ENCODE assay signal across 14 mouse cellular contexts in genomic region chr1:179184631-179185030, GRCm38 (mm10).
DNase-seq lines count a peak whose midpoint lies in the region.
"Had no signal": no experiment of that assay in that cellular context is flagged by ENCODE, and none has a peak within 500 bp of the region (broad histone marks: within the 10 kb centered on the region; RNA-seq: fewer than 3 reads in every experiment).

No protein-coding gene starts in this region.

- DNase-seq in cerebellum, adult 9-11 months, result peak; percentile 12
- DNase-seq in cerebellum, adult 11 months, result no peak
- DNase-seq in left cerebral cortex, postnatal 25 days (ENCODE audit: low spot score in 2 of 2), result peak; percentile 17 to 39
- no peak for DNase-seq in left cerebral cortex, adult 11 months (ENCODE audit: low spot score)
- peak; percentile 13 to 37 for DNase-seq in layer of hippocampus, postnatal 10 days (ENCODE audit: low spot score in 2 of 2)
- DNase-seq in telencephalon, adult 2 months (ENCODE audit: low read depth, low spot score), result peak; percentile 12
- DNase-seq in heart, postnatal 4 days, result no peak
- DNase-seq in kidney, postnatal 25 days, result no peak
- DNase-seq: adrenal gland, adult 2 months; cerebellum, adult 8-10 months; kidney, adult 18-20 months; kidney, postnatal 36 days; lung, embryonic 14.5 days; lung, postnatal 4 days had no signal

- intact Hi-C loops in left cerebral cortex, postnatal 25 days (cut with DNase I), result no loop called here

Comparison
In these comparisons a context has a peak if more than half of its experiments do, and no peak if none do; other contexts are left out.
1. DNase-seq: peak in cerebellum, adult 9-11 months (single experiment), left cerebral cortex, postnatal 25 days (2 of 2), layer of hippocampus, postnatal 10 days (2 of 2) and telencephalon, adult 2 months (single experiment); none in cerebellum, adult 11 months (single experiment), left cerebral cortex, adult 11 months (single experiment), heart, postnatal 4 days (single experiment) and kidney, postnatal 25 days (0 of 2).